Mouse (Mus musculus): ENCODE results near the gene Tspo2. TPM values are rescaled to one million over a fixed set of nuclear protein-coding genes. Genes with fewer than 3 reads are reported as not detected.

Tspo2 gene
- total RNA-seq, 2 experiments from 2014 or later: not detected

GRCm38 (mm10) chr17:48451753-48452444, 577 bp upstream of the Tspo2 start:
- no peak for DNase-seq (ENCODE audit: low spot score in 2 of 2)

- DNase-seq (ENCODE audit: low spot score in 2 of 2): no peak
These were observed 513 bp downstream of the Tspo2 start for GRCm38 (mm10) chr17:48450666-48451352.

GRCm38 (mm10) chr17:48447675-48448074, 3.6 kb downstream of the Tspo2 start:
- DNase-seq (ENCODE audit: low spot score in 2 of 2): no peak

- no peak for DNase-seq (ENCODE audit: low spot score in 2 of 2)
These were observed 7.7 kb downstream of the Tspo2 start for GRCm38 (mm10) chr17:48443542-48444145.

- peak in 1 of 2 experiments; percentile 18 for DNase-seq (ENCODE audit: low spot score in 2 of 2)
These were observed 8.4 kb downstream of the Tspo2 start for GRCm38 (mm10) chr17:48442745-48443457.

GRCm38 (mm10) chr17:48437421-48437911, 13.9 kb downstream of the Tspo2 start:
- no peak for DNase-seq (ENCODE audit: low spot score in 2 of 2)

- no peak for DNase-seq (ENCODE audit: low spot score in 2 of 2)
These were observed 14.8 kb downstream of the Tspo2 start for GRCm38 (mm10) chr17:48436487-48436886.

GRCm38 (mm10) chr17:48434479-48434878, 16.8 kb downstream of the Tspo2 start:
- DNase-seq (ENCODE audit: low spot score in 2 of 2): no peak

- DNase-seq (ENCODE audit: low spot score in 2 of 2): no peak
These were observed 17.5 kb downstream of the Tspo2 start for GRCm38 (mm10) chr17:48433689-48434330.

- DNase-seq (ENCODE audit: low spot score in 2 of 2): no peak
These were observed 18.2 kb downstream of the Tspo2 start for GRCm38 (mm10) chr17:48433006-48433655.

- no peak for DNase-seq (ENCODE audit: low spot score in 2 of 2)
These were observed 19.0 kb downstream of the Tspo2 start, which contains the start of gene Apobec2 for GRCm38 (mm10) chr17:48432158-48432980. Gene Apobec2 (minus strand): TSS chr17:48432930.

- DNase-seq (ENCODE audit: low spot score in 2 of 2): no peak
These were observed 20.3 kb downstream of the Tspo2 start for GRCm38 (mm10) chr17:48431054-48431453.

GRCm38 (mm10) chr17:48430394-48430793, 20.9 kb downstream of the Tspo2 start:
- DNase-seq (ENCODE audit: low spot score in 2 of 2): no peak

GRCm38 (mm10) chr17:48427852-48428530, 23.3 kb downstream of the Tspo2 start:
- DNase-seq (ENCODE audit: low spot score in 2 of 2): no peak

GRCm38 (mm10) chr17:48426991-48427750, 24.2 kb downstream of the Tspo2 start:
- DNase-seq (ENCODE audit: low spot score in 2 of 2): no peak

GRCm38 (mm10) chr17:48425823-48426612, 25.3 kb downstream of the Tspo2 start:
- no peak for DNase-seq (ENCODE audit: low spot score in 2 of 2)

- no peak for DNase-seq (ENCODE audit: low spot score in 2 of 2)
These were observed 27.1 kb downstream of the Tspo2 start for GRCm38 (mm10) chr17:48424237-48424636.

All from adrenal gland, adult 18-20 months (tissue).